Mouse (Mus musculus) stomach, postnatal 0 days (tissue): ENCODE data around the gene Plcl1. TPM values are rescaled to one million over a fixed set of nuclear protein-coding genes. Genes with fewer than 3 reads are reported as not detected.

Experiments used
- ATAC-seq: fragments of 200-750 bp; cut with Nextera tagmentation; 2 replicates; pipeline ENCODE4 v1.8.0; 2017; ENCODE audit not compliant: low FRiP score, low TSS enrichment
- DNase-seq: peaks from one replicate; pipeline ENCODE4 v3.0.0-alpha.2; 2016; ENCODE audit warnings: low spot score
- H3K27ac ChIP-seq: fragments of 300-500 bp; sonication (generic); replicated peaks from 2 replicates; pipeline ENCODE4 v1.5.1; 2014; ENCODE audit warnings: mild to moderate bottlenecking, control low read depth
- H3K27me3 ChIP-seq: fragments of 300-500 bp; sonication (generic); 2 replicates; pipeline ENCODE4 v1.6.1; 2014; ENCODE audit warnings: low read length; ENCODE audit not compliant: control insufficient read depth, insufficient read depth
- H3K36me3 ChIP-seq: fragments of 300-500 bp; sonication (generic); 2 replicates; pipeline ENCODE4 v1.6.1; 2014; ENCODE audit warnings: low read length, mixed read lengths; ENCODE audit not compliant: control insufficient read depth, insufficient read depth
- H3K4me1 ChIP-seq: fragments of 300-500 bp; sonication (generic); replicated peaks from 2 replicates; pipeline ENCODE4 v1.6.1; 2014; ENCODE audit warnings: antibody characterized with exemption; ENCODE audit not compliant: control insufficient read depth, insufficient read depth
- H3K4me2 ChIP-seq: fragments of 300-500 bp; sonication (generic); replicated peaks from 2 replicates; pipeline ENCODE4 v1.6.1; 2014; ENCODE audit warnings: low read depth, mild to moderate bottlenecking, control low read depth, moderate library complexity
- H3K4me3 ChIP-seq: fragments of 300-500 bp; sonication (generic); 2 replicates; pipeline ENCODE4 v1.5.1; 2014; ENCODE audit warnings: low read depth, low read length, control low read depth
- H3K9ac ChIP-seq: fragments of 300-500 bp; sonication (generic); 2 replicates; pipeline ENCODE4 v1.6.1; 2014; ENCODE audit warnings: mild to moderate bottlenecking, low read length, control low read depth, mixed read lengths
- H3K9me3 ChIP-seq: fragments of 300-500 bp; sonication (generic); 2 replicates; pipeline ENCODE4 v1.6.1; 2016; ENCODE audit warnings: low read length; ENCODE audit not compliant: control insufficient read depth
- CTCF ChIP-seq: IDR thresholded peaks from 2 replicates; pipeline ENCODE4 v1.5.1; 2016; ENCODE audit warnings: antibody characterized with exemption, low read depth, mild to moderate bottlenecking, moderate library complexity
- EP300 ChIP-seq: optimal IDR thresholded peaks from 2 replicates; pipeline ENCODE3; 2016; ENCODE audit warnings: antibody characterized with exemption
- WGBS: fragments of 180-500 bp; shearing (Covaris S2); extraction: QIAGEN DNeasy Blood & Tissue Kit; methylation state at CpG from one replicate; pipeline ENCODE4 v1.1.7; 2014; 5-methylcytosine and 5-hydroxymethylcytosine counted together
- polyA plus RNA-seq: library from polyadenylated mRNA; unstranded; fragments of >200 nt; fragmentation: Nextera tagmentation; extraction: Ambion mirVana; gene quantifications from 2 replicates; pipeline ENCODE4 v1.2.1, GENCODE M21; 2015

The Plcl1 gene
- polyA plus RNA-seq, 1 experiment from 2014 or later = 1.7 TPM

GRCm38 (mm10) chr1:55438617-55439016, 32.9 kb downstream of the Plcl1 start:
- Histone ChIP-seq H3K4me2 (no peak overlapping the region), H3K27ac (no peak overlapping the region), H3K27me3 (no peaks in the 10 kb centered on the region), H3K4me1 (no peaks in the 10 kb centered on the region), H3K36me3 (no peaks in the 10 kb centered on the region), H3K9me3 (no peaks in the 10 kb centered on the region), H3K9ac (no peak overlapping the region), H3K4me3 (no peak overlapping the region)
- DNase-seq (no peak), ATAC-seq (no peak)
- 71% methylated on average over 4 of the region's 4 CpGs for WGBS
- TF ChIP-seq CTCF (no peak), EP300 (no peak)

- no peak overlapping the region for H3K4me2 ChIP-seq
- ATAC-seq = peak; percentile 87
- no peaks in the 10 kb centered on the region for H3K36me3 ChIP-seq
- H3K27me3 ChIP-seq = no peaks in the 10 kb centered on the region
- H3K27ac ChIP-seq = peak overlapping the region; percentile 53; the same call in 1 of the 2 replicates
- TF ChIP-seq EP300 (no peak), CTCF (no peak)
- H3K4me3 ChIP-seq = no peak overlapping the region
- H3K9ac ChIP-seq = no peak overlapping the region
- H3K4me1 ChIP-seq = no peaks in the 10 kb centered on the region
- 60% methylated on average over 6 of the region's 6 CpGs for WGBS
- peak; percentile 47 for DNase-seq
- no peaks in the 10 kb centered on the region for H3K9me3 ChIP-seq
Observed at GRCm38 (mm10) chr1:55445043-55445688, 39.4 kb downstream of the Plcl1 start.

DNA sequence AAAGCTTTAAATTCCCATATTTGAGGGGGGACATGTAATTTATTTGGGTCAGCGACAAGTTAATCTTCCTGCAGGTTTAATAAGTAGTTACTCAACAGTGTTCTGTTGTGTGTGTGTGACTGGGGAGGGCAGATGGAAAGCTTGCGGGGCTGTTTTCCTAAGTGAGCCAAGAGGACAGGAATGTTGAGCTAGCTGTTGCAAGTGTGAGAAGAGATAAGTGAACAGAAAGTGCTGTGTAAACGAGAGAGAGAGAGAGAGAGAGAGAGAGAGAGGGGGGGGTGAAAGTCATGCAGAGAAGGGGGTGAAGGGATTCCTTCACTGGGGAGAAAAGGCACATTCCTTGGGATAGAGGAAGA, 39.9 kb downstream of the Plcl1 start:
- ATAC-seq = peak; percentile 79
- peak; percentile 49 for DNase-seq
- Histone ChIP-seq H3K9me3 (no peaks in the 10 kb centered on the region), H3K4me3 (no peak overlapping the region), H3K27me3 (no peaks in the 10 kb centered on the region), H3K9ac (no peak overlapping the region), H3K4me1 (no peaks in the 10 kb centered on the region), H3K27ac (no peak overlapping the region), H3K4me2 (no peak overlapping the region), H3K36me3 (no peaks in the 10 kb centered on the region)
- TF ChIP-seq CTCF (no peak), EP300 (no peak)
- 21% methylated on average over 3 of the region's 3 CpGs for WGBS

DNA sequence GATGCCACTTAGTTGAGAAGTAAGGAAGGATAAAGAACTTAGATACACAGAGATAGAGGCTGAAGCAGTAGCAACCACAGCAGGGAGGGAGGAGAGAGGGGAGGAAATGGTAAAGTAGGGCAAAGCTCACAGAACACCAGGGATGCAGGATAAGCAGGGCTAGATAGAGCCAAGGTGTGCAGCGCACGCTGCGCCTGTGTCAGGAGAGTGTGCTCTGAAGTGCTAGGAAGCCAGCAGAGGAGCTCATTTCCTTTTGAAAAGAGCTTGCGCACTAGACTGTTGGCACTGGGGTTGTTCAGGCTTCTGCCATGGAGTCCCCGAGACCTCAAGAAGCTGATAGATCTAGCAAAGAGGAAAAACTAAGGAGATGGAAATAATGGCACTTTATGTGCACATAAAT, 40.6 kb downstream of the Plcl1 start:
- Histone ChIP-seq H3K4me2 (no peak overlapping the region), H3K9ac (no peak overlapping the region), H3K4me1 (no peaks in the 10 kb centered on the region), H3K9me3 (no peaks in the 10 kb centered on the region), H3K36me3 (no peaks in the 10 kb centered on the region), H3K27ac (no peak overlapping the region), H3K4me3 (no peak overlapping the region), H3K27me3 (no peaks in the 10 kb centered on the region)
- TF ChIP-seq CTCF = no peak
- no peak for TF ChIP-seq EP300
- WGBS = 77% methylated on average over 5 of the region's 5 CpGs
- ATAC-seq (peak; percentile 80), DNase-seq (peak; percentile 53)

DNA sequence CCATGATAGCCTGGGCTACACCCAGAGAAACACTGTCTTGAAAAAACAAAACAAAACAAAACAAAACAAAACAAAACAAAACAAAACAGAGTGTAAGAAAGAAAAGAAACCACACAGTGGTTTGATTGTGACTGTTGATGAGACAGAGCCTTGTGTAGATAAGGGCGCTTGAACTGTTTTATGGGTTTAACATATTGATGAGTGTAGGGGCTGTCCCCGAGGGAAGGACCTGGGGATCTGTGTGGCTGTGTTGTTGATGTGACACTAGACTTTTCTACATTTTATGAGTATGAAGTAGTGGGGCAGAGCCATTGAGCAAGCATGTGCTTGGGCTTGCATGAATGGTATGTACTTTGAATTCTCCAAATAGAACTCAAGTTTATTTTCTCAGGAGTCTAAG, 41.2 kb downstream of the Plcl1 start:
- no peak for DNase-seq
- no peak overlapping the region for H3K27ac ChIP-seq
- no peaks in the 10 kb centered on the region for H3K4me1 ChIP-seq
- 81% methylated on average over 2 of the region's 2 CpGs for WGBS
- no peak overlapping the region for H3K9ac ChIP-seq
- TF ChIP-seq EP300 (no peak), CTCF (no peak)
- H3K4me3 ChIP-seq = no peak overlapping the region
- no peaks in the 10 kb centered on the region for H3K36me3 ChIP-seq
- H3K9me3 ChIP-seq = no peaks in the 10 kb centered on the region
- no peaks in the 10 kb centered on the region for H3K27me3 ChIP-seq
- H3K4me2 ChIP-seq = no peak overlapping the region
- ATAC-seq = no peak

- no peak for DNase-seq
- H3K27me3 ChIP-seq = no peaks in the 10 kb centered on the region
- ATAC-seq = no peak
- no peak overlapping the region for H3K27ac ChIP-seq
- WGBS = 92% methylated on average over 2 of the region's 2 CpGs
- no peak overlapping the region for H3K9ac ChIP-seq
- no peaks in the 10 kb centered on the region for H3K4me1 ChIP-seq
- no peaks in the 10 kb centered on the region for H3K36me3 ChIP-seq
- TF ChIP-seq CTCF (peak; percentile 51), EP300 (no peak)
- no peaks in the 10 kb centered on the region for H3K9me3 ChIP-seq
- no peak overlapping the region for H3K4me3 ChIP-seq
- no peak overlapping the region for H3K4me2 ChIP-seq
Observed at GRCm38 (mm10) chr1:55447661-55448060, 41.9 kb downstream of the Plcl1 start.
